Mouse (Mus musculus) mesoderm, embryonic 11.5 days (tissue): ENCODE results near the gene 6030452D12Rik.
A peak's percentile ranks its signal among the peaks of the same experiment; 100 is the strongest.

ENCODE experiments used
- DNase-seq: peaks from one replicate; pipeline ENCODE4 v3.0.0-alpha.2; 2012; ENCODE audit warnings: low read depth, low spot score

6030452D12Rik gene

DNA sequence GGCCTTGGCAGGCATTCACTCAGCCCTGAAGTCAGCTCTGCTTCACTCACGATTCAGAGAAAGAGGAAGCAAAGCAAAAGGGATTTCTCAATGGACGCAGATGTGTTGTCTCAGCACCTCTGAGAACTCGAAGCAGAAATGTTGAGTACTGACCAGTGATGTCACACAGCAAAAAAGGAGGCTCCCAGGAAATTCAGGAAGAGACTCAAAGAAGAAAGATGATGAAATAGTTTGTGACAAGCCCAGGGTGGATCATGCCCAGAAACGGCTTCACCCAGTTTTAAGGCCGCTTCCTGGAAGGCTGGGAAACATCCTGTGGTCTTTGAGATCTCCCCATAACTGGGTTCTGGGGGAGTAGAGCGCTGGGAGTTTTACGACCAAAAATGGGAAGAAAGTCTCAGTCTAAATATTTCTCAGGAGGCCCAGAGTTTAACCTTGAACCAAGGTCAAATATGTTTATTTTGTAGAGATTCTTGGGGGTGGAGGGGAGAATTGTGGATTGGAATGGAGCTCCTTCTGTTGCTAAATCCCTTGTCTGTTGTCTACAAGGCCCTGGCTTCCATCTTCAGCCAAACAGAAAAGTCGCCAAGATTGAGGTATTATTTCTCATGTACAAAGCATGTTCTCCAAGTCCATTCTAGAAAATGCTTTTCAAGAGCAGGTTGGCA lies at the start of gene 6030452D12Rik:
TSS of gene 6030452D12Rik (plus strand) at position 505 of the 668 bp plus-strand sequence.
- no peak for DNase-seq

- no peak for DNase-seq
Observed at GRCm38 (mm10) chr8:106451301-106452085, 48.8 kb upstream of the 6030452D12Rik start.

GRCm38 (mm10) chr8:106452701-106453481 lies 47.4 kb upstream of the 6030452D12Rik start:
- no peak for DNase-seq

- DNase-seq: no peak
Observed at GRCm38 (mm10) chr8:106454036-106454435, 46.3 kb upstream of the 6030452D12Rik start.

DNA sequence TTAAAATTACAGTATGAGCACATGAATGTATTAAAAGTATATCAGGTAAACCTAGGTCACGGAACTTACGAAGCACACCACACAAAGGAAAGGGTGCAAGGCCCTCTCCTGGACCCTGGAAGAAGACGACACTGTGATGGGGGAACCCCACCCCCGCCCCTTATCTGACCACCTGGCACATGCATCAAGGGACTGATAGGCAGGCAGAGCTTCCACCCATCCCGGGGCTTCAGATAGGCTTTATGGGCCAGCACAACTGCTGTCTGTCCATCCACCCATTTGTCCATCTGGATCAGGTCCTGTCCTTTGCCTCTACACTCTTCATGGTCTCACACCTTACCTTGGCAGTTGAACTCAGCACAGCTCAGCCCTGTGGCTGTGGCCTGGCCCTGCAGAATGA lies 38.2 kb upstream of the 6030452D12Rik start:
- DNase-seq: no peak

GRCm38 (mm10) chr8:106463795-106464194 lies 36.5 kb upstream of the 6030452D12Rik start:
- DNase-seq: no peak

- peak; percentile 39 for DNase-seq
Observed at GRCm38 (mm10) chr8:106469485-106469884, 30.8 kb upstream of the 6030452D12Rik start.

DNA sequence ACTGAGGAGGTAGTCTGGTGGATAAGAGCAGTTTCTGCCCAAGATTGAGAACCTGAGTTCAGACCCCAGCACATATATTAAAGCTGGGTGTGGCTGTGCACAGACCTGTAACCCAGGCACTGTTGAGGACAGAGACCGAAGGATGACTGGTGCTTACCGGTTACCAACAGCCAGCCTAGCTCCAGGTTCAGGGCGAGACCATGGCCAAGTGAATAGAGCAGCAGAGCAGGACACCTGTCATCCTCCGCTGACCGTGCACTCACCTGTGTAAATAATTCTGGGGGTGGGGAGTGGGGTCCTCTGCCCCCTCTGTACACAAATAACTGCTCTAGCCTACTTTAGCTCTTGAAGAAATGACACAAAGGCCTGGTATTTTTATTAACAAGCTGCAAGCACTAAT lies 26.3 kb upstream of the 6030452D12Rik start:
- no peak for DNase-seq

- no peak for DNase-seq
Observed at GRCm38 (mm10) chr8:106504241-106504640, 3.9 kb downstream of the 6030452D12Rik start.

- DNase-seq: no peak
Observed at GRCm38 (mm10) chr8:106505328-106505965, 5.1 kb downstream of the 6030452D12Rik start.

DNA sequence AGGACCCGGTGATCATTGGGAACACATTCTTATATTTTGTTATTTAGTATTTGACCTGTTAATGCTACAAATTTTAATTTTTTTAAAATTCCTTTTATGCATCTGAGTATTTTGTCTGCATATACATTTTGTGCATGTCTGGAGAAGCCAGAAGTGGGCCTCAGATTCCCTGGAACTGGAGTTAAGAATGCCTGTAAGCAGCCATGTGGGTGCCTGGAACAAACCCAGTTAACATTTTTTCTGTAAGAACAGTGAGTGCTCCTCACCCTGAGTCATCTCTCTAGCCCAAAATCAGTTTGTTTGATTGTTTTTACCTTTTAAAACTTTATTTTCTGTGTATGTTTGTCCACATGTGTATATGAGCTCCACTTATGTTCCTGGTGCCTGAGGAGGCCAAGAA lies 5.8 kb downstream of the 6030452D12Rik start:
- DNase-seq: no peak

DNA sequence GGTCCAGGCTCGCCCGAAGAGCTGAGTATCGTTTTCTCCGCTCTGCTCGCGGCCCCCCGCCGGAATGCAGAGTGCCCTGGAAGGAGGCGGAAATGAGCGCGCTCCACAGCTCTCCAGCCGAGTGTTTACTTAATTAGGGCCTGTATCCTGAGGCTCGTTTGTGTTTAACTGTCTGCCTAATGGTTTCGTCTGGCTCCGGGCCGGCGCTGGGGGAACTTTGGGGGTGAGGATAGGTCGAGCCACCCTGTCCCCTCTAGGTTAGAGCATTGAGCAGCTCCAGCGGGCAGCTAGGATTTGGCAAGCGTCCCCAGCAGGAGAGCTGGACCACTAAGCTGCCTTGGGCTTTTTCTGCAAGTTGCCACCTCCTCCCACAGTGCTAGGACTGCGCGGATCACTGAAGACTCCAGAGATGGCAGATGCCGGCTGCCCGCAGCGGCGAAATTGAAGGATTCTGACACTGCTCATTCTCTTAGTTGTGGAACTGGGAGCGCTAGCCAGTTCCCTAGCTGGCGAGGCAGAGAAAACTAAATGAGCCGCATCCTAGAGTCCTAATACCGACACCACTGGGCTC lies 7.5 kb downstream of the 6030452D12Rik start:
- DNase-seq: peak; percentile 66

GRCm38 (mm10) chr8:106508456-106508855 lies 8.1 kb downstream of the 6030452D12Rik start:
- DNase-seq: no peak

- DNase-seq: no peak
Observed at GRCm38 (mm10) chr8:106509079-106509780, 8.9 kb downstream of the 6030452D12Rik start.

- peak; percentile 47 for DNase-seq
Observed at GRCm38 (mm10) chr8:106510365-106510975, 10.1 kb downstream of the 6030452D12Rik start, which contains the start of gene Cdh3. TSS of gene Cdh3 (plus strand) at chr8:106510891.

- no peak for DNase-seq
Observed at GRCm38 (mm10) chr8:106511065-106511501, 10.8 kb downstream of the 6030452D12Rik start.

- DNase-seq: peak; percentile 79
Observed at GRCm38 (mm10) chr8:106511531-106512041, 11.3 kb downstream of the 6030452D12Rik start.

GRCm38 (mm10) chr8:106512475-106513150 lies 12.3 kb downstream of the 6030452D12Rik start:
- no peak for DNase-seq

- DNase-seq: no peak
Observed at GRCm38 (mm10) chr8:106515946-106516479, 15.7 kb downstream of the 6030452D12Rik start.
